Mouse (Mus musculus) left cerebral cortex, adult 2 months (tissue): ENCODE measurements around the gene Fgf14. TPM values are rescaled to one million over a fixed set of nuclear protein-coding genes. Genes with fewer than 3 reads are reported as not detected.

ENCODE experiments used
- DNase-seq, 2 experiments: peaks; one replicate each; pipeline ENCODE4 v3.0.0; 2021 to 2022; ENCODE audit warnings: low spot score in 2 of 2, mixed read lengths in 1 of 2; ENCODE audit errors: extremely low spot score in 1 of 2
- H3K27ac ChIP-seq: fragments of 200-600 bp; 2 replicates; pipeline ENCODE4 v1.8.1; 2022
- H3K4me3 ChIP-seq: fragments of 200-600 bp; 2 replicates; pipeline ENCODE4 v1.8.1; 2022
- CTCF ChIP-seq: fragments of 200-600 bp; IDR thresholded peaks from 2 replicates; pipeline ENCODE4 v1.8.1; 2022; ENCODE audit warnings: antibody characterized with exemption, mild to moderate bottlenecking, moderate library complexity
- intact Hi-C: fragments of 180-260 bp; cut with DNase I; formaldehyde crosslinking; loops from one replicate; pipeline ENCODE4 v1.15.1; 2025
- total RNA-seq, 2 experiments: library from RNA; stranded (reverse); gene quantifications; 2 replicates each; pipeline ENCODE4 v1.2.3; 2021

Fgf14 gene
- total RNA-seq, 2 experiments from 2014 or later, result 54.7 to 55.1 TPM

DNA sequence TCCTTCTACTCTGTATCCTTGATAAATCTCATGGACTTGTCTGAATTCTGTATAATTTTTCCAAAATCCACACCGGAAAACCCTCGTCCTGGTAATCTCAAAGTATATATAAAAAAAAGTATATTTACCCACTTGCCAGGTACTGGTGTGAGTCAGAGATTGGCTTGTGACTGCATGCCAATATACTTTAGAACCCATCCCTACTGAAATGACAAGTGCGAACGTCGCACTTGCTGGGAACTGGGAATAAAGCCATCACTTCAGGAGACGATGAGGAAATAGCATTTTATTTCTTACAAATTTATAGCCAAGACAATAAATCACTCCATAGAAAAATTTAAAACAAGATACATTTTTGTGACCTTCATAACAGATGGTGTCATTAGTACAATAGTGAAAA lies 708.9 kb downstream of the Fgf14 start:
- intact Hi-C loops, result no loop called here
- H3K27ac ChIP-seq, result no peak overlapping the region
- no peak for TF ChIP-seq CTCF
- no peak for DNase-seq
- H3K4me3 ChIP-seq, result no peak overlapping the region

DNA sequence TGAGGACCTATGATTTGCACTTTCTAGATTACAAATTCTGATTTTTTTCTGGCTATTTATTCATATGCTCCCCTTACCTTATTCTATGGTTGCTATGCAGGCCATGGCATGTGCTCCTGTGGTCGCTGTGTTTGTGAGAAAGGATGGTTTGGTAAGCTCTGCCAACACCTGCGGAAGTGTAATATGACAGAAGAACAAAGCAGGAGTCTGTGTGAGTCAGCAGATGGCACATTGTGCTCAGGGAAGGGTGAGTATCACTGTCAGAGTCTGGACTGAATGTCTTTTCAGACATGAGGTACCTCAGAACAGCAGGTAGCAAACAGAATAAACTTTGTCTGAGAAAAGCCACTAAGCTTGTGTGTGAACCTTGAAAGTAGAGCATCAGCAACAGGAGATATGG lies 710.4 kb downstream of the Fgf14 start:
- H3K4me3 ChIP-seq, result no peak overlapping the region
- TF ChIP-seq CTCF, result no peak
- DNase-seq, result no peak
- intact Hi-C loops, result no loop called here
- no peak overlapping the region for H3K27ac ChIP-seq
